Mouse (Mus musculus) layer of hippocampus, postnatal 10 days (tissue): ENCODE data around the gene Angptl7. TPM values are rescaled to one million over a fixed set of nuclear protein-coding genes. Genes with fewer than 3 reads are reported as not detected.

Experiments used
- DNase-seq, 2 experiments: peaks; one replicate each; pipeline ENCODE4 v3.0.0; 2021; ENCODE audit warnings: low spot score in 2 of 2
- total RNA-seq, 2 experiments: library from RNA; stranded (reverse); gene quantifications; 2 replicates each; pipeline ENCODE4 v1.2.3; 2021

Gene Angptl7
- total RNA-seq, 2 experiments from 2014 or later = 0.20 to 0.21 TPM

- peak; percentile 69 to 70 for DNase-seq
Observed at GRCm38 (mm10) chr4:148495874-148496689, 4.2 kb downstream of the Angptl7 start.

- no peak for DNase-seq
Observed at GRCm38 (mm10) chr4:148495160-148495559, 5.1 kb downstream of the Angptl7 start.

GRCm38 (mm10) chr4:148491448-148491847 lies 8.8 kb downstream of the Angptl7 start:
- peak; percentile 64 to 74 for DNase-seq

GRCm38 (mm10) chr4:148490502-148490901 lies 9.8 kb downstream of the Angptl7 start:
- no peak for DNase-seq

GRCm38 (mm10) chr4:148487841-148488240 lies 12.4 kb downstream of the Angptl7 start:
- DNase-seq = no peak

- no peak for DNase-seq
Observed at GRCm38 (mm10) chr4:148484511-148484910, 15.7 kb downstream of the Angptl7 start.

DNA sequence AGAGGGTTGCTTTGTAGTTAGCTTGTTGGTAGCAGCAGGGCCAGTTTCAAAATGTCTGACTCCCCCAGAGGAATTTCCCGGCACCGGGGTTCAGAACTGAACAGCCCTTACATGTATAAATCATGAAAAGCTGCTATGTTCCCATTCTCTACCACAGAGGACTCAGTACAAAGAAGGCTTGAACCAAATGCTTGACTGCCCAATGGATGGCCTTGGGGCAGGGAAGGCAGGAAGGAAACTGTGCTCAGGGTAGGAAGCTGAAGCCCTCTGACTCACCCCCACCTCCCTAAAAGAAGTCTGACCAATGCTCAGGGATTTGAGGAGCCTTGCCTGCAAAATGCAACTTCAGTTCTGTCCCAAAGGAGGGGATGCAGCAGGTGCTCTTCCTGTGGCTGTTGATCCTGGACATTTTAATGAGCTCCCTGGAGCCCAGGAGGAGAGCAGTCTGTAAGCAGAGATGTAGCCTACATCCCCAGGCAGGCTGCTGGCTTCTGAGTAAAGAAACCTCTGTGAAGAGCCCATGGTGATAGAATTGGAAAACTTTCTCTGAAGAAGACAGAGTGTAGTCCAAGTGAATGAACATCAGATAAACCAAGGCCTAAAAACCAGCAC lies 18.6 kb downstream of the Angptl7 start:
- no peak for DNase-seq

- no peak for DNase-seq
Observed at GRCm38 (mm10) chr4:148480245-148480644, 20.0 kb downstream of the Angptl7 start.

DNA sequence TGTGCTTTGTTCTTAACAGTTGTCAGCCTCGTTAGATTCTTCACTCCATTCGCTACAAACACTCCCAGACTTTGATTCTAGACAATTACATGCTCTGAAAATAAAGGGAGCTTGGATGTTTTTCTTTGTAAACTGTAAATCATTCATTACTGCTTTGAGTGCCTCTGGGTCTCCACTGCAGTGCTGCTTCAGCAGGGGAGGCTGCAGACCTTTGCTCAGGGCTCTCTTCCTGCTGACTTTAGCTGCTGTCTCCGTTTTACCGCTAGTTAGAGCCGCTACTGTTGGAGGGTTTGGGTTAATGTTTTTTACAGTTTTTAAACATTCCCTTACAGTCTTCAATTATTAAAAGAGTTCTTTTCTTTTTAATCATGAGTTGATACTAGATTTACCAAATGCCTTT lies 26.8 kb downstream of the Angptl7 start:
- no peak for DNase-seq

DNA sequence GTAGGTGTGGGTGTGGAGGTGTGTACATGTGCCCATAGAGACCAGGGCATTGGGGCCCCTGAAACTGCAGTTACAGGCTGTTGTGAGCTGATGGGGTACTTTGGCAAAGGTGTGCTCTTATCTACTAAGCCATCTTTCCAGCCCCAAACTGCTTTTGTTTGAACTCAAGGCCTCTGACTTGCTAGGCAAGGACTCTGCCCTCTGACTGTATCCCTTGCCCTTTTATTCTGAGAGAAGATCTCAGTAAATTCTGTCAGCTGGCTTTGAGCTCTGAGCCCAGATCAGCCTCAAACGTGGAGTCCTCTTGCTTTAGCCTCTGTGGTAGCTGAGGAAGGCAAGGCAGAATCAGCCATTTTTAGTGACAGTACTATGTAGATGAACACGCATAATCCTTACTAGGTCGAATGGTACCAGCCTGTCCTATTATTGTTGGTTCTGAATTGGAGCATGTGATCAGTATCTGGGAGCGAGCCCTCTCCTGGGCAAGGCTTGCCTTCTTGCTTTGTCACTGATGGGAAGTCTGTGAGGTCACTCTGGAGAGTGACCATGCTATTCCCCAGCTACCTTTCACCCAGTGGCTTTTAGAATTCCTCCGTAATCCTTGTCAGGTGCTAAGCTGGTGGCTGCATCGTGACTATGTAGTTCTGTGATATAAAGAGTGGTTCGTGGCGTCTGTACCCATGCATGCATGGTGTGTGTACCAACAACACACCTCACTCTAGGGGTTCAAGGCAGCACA lies 27.7 kb downstream of the Angptl7 start:
- no peak for DNase-seq

GRCm38 (mm10) chr4:148471363-148471806 lies 28.9 kb downstream of the Angptl7 start:
- DNase-seq = no peak

DNA sequence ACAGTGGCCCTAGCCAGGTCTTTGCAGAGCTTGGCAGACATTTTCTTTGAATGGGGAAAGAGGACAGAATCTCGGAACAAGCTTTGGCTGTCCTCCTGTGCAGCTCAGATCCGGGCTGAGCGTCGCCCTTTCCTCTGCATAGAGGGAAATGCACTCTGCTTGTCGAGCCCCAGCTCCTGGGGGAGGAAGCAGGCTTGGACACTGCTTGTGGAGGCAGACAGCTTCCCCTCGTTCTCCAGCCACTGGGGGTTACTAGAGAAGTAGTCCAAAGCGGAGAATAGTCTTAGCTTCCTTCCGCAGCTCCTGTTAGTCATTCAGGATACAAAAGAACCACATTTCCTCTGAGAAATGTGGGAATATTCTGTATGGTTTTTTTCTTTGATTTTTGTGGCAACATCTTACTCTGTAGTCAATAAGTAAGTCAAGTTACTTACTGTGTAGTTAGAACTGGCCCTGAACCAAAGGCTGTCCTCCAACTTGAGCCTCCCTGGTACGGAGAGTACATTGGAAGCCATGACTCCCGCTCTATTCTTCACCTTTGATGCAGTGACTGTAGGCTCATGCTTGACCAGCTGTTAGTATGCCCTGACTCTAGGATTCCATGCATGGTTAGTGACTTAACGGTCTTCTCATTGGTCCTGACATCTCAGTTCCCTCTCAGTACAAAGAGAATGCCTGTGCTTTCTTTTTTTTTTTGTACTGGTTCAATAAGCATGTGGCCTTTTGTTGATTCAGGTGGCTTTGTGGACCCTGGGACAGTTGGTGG lies 30.6 kb downstream of the Angptl7 start:
- DNase-seq = no peak

GRCm38 (mm10) chr4:148468396-148468795 lies 31.9 kb downstream of the Angptl7 start:
- no peak for DNase-seq

GRCm38 (mm10) chr4:148466511-148467079 lies 33.7 kb downstream of the Angptl7 start:
- no peak for DNase-seq

DNA sequence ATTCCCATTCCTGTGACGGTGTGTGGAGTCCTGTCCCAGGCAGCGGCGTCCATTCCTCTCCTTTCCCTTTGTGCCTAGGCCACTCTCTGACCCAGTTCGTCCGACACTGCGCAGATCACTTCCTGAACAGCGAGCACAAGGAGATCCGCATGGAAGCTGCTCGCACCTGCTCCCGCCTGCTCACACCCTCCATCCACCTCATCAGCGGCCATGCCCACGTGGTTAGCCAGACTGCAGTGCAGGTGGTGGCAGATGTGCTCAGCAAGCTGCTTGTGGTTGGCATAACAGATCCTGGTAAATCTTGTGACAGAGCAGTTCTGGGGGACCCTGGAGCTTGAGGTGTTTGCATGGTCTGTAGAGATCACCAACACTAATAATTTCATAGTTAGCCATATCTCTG lies 35.4 kb downstream of the Angptl7 start:
- no peak for DNase-seq

DNA sequence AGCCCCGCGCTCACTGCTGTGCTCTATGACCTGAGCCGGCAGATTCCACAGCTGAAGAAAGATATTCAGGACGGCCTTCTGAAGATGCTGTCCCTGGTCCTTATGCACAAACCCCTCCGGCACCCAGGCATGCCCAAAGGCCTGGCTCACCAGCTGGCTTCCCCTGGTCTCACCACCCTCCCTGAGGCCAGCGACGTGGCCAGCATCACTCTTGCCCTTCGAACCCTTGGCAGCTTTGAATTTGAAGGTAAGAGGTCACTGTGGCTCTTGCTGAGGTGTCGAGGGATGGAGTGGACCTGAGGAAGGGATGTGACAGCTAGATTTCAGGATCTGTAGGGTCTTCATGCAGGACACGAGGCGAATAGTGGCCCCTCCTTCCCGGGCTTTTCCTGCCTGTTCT lies 36.0 kb downstream of the Angptl7 start:
- DNase-seq = no peak

GRCm38 (mm10) chr4:148463208-148463960 lies 36.9 kb downstream of the Angptl7 start:
- peak; percentile 34 to 51 for DNase-seq

DNA sequence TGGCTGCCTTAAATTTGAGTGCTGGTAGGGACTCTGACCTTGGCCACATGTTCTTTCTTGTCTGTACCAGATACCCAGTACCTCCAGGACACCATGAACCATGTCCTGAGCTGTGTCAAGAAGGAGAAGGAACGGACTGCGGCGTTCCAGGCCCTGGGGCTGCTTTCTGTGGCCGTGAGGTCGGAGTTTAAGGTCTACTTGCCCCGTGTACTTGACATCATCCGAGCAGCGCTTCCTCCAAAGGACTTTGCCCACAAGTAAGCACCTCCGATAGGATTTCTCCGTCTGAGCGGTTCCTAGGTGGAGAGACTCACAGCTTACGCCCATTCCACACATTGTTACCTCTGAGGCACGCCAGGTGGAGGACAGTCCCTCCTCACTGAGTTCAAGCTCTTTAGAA lies 37.5 kb downstream of the Angptl7 start:
- DNase-seq = no peak

DNA sequence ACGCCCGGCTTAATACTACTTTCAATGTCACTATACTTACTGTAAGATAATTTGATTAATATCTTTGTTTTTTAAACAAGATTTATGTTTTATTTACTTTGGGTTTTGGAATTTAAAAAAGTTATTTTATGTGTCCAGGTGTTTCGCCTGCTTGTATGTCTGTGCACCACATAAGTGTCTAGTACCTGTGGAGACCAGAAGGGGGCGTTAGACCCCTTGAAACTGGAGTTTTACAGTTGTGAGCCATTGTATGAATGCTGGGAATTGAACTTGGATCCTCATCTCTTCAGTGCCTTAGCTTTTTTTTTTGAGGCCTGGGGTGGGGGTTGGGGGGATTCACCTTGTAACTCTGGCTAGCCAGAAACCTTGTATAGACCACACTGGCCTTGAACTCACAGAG lies 38.5 kb downstream of the Angptl7 start:
- no peak for DNase-seq

DNA sequence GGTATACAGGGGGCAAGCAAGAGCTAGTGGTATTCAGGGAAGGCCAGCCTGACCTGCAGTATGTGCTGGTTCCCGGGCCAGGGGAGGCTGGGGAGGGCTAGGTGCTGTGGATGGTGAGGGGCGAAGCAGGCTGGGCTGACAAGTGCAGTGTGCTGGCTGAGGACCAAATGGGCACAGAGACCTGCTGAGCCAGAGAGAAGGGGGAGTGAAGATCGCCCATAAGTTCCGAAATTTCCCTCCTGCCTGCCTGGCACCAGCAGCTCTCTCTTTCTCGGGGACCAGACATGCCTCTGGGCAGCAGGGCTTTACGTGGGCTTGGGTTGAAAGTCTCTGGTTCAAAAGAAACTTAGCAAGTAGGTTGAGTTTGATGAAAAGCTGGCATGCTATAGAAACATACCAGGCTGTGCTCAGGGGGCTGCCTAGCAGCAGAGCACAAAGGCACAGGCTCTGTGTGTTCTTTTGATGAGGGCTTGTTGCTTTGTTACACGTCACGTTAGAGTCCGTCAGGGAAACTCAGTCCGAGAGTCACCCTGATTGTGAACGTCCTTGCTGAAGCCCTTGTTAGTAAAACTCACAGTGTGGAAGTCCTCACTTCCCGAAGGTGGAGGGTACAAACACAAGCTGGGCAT lies 39.5 kb downstream of the Angptl7 start:
- peak; percentile 34 to 57 for DNase-seq
